Mouse (Mus musculus) CD8-positive naive resting alpha-beta T cell, adult 57 days (primary cell): ENCODE results near the gene Grm1. TPM values are rescaled to one million over a fixed set of nuclear protein-coding genes. Genes with fewer than 3 reads are reported as not detected.

ENCODE experiments used
- total RNA-seq: library from RNA; stranded (reverse); gene quantifications from one replicate; pipeline ENCODE4 v1.2.4, GENCODE M21; 2023

The Grm1 gene
- not detected for total RNA-seq

GRCm38 (mm10) chr10:11081611-11082398, at the start of gene Grm1:
TSS of gene Grm1 (minus strand) at chr10:11082356.

GRCm38 (mm10) chr10:10681048-10681447, 401.1 kb downstream of the Grm1 start, which contains the start of gene Gm10944:
TSS of gene Gm10944 (plus strand) at chr10:10681348.

Other genes with a start within 250 kb of the Grm1 start
- gene Shprh, start 67.1 kb upstream of the Grm1 start, total RNA-seq, result 34.7 TPM
- 11.1 TPM for gene Fbxo30, start 199.0 kb upstream of the Grm1 start, total RNA-seq